Mouse (Mus musculus) G1E (cell line): ENCODE measurements at regions not wholly inside any gene's neighbourhood (a gene's known extent, or its start where the extent isn't known, plus 50 kb on each side); places are given as distances from the start of the nearest gene placed in this dataset.

ENCODE experiments used
- CTCF ChIP-seq: IDR thresholded peaks from 2 replicates; pipeline ENCODE4 v1.5.1; 2012; ENCODE audit warnings: low read depth, low read length, inconsistent platforms, mixed read lengths
- GATA1 ChIP-seq: IDR thresholded peaks from 2 replicates; pipeline ENCODE4 v1.6.1; 2012; ENCODE audit warnings: borderline replicate concordance, low read length, inconsistent platforms, mixed read lengths
- GATA2 ChIP-seq: IDR thresholded peaks from 2 replicates; pipeline ENCODE4 v1.6.1; 2012; ENCODE audit warnings: low read depth, low read length, inconsistent platforms, borderline replicate concordance
- TAL1 ChIP-seq: conservative IDR thresholded peaks from 2 replicates; pipeline ENCODE4 v1.6.1; 2012; ENCODE audit warnings: low read depth, low read length, inconsistent platforms, mixed read lengths

DNA sequence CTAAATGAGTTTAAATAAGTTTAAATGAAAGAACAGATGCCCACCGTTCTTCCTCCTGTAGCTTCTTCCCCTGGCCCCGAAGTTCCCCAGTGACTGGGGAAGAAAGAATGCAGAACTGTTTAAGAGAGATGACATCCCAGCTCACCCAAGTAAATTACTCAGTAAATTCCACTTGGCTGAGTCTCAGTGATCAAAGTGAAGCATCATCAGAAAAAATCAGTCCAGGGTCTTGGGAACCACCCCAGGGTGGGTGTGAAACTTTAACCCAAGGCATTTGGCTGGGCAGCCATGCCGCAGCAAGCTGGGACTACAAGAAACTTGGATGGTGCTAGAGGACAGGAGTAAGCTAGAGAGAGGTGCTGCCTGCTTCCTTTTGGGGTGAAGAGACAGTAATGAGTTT is 133.9 kb downstream of the Emx2 start:
- TF ChIP-seq TAL1 (no peak), CTCF (no peak), GATA1 (no peak), GATA2 (no peak)
